10 mouse cellular contexts compared by ENCODE assay signal in the genomic region with DNA sequence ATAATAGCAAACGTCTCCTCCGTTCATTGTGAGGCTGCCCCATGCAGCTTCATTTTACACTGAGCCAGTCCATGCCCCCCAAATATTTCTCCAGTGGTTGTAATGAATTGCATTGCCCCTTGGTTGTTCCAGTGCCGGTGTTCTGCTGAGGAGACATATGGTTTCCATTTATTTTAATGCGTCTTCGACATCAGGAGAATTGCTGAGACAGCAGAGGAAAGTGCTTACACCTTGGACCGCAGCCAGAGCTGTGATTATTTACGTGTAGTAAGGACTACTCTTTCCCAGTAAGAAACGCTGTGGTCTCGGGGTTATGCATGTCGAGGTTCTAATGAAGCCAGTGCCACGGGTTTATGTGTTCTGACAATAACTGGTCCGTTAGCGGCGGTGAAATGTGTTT.
A peak's percentile ranks its signal among the peaks of the same experiment; 100 is the strongest.
DNase-seq lines count a peak whose midpoint lies in the region; ATAC-seq lines count a peak whose summit lies in the region.
"Had no signal": no experiment of that assay in that cellular context is flagged by ENCODE, and none has a peak within 500 bp of the region (broad histone marks: within the 10 kb centered on the region; RNA-seq: fewer than 3 reads in every experiment).

No protein-coding gene starts in this region.

- H3K4me1 ChIP-seq in hindbrain, embryonic 10.5 days (replicated peaks): peaks cover 52% of the 10 kb centered on the region
- H3K4me1 ChIP-seq in limb, embryonic 12.5 days (replicated peaks): peaks cover 54% of the 10 kb centered on the region
- H3K4me1 ChIP-seq: heart, embryonic 10.5 days; liver, embryonic 12.5 days had no signal

- no peaks in the 10 kb centered on the region for H3K27me3 ChIP-seq in hindbrain, embryonic 10.5 days (ENCODE audit: insufficient read depth, poor library complexity, severe bottlenecking)
- H3K27me3 ChIP-seq in limb, embryonic 12.5 days: no peaks in the 10 kb centered on the region
- H3K27me3 ChIP-seq: liver, embryonic 12.5 days had no signal

- H3K9me3 ChIP-seq in hindbrain, embryonic 10.5 days: no peaks in the 10 kb centered on the region
- no peaks in the 10 kb centered on the region for H3K9me3 ChIP-seq in limb, embryonic 12.5 days
- H3K9me3 ChIP-seq: heart, embryonic 10.5 days; liver, embryonic 12.5 days had no signal

- H3K36me3 ChIP-seq in hindbrain, embryonic 10.5 days: no peaks in the 10 kb centered on the region
- H3K36me3 ChIP-seq in limb, embryonic 12.5 days: no peaks in the 10 kb centered on the region
- H3K36me3 ChIP-seq: heart, embryonic 10.5 days; liver, embryonic 12.5 days had no signal

- H3K4me3 ChIP-seq in hindbrain, embryonic 10.5 days: no peak overlapping the region
- no peak overlapping the region for H3K4me3 ChIP-seq in limb, embryonic 12.5 days (replicated peaks)
- H3K4me3 ChIP-seq: heart, embryonic 10.5 days; liver, embryonic 12.5 days had no signal

- peak; percentile 66 to 69 for DNase-seq in cerebellum, postnatal 10 days
- DNase-seq in cerebellum, adult 9-11 months: no peak
- peak; percentile 20 for DNase-seq in MN1 (ENCODE audit: low spot score)
- peak; percentile 27 for DNase-seq in hindbrain, embryonic 10.5 days (ENCODE audit: low spot score)
- no peak for DNase-seq in thymus, postnatal 10 days (ENCODE audit: low spot score in 2 of 2)
- no peak for DNase-seq in lung, postnatal 4 days

- peak; percentile 89 for ATAC-seq in limb, embryonic 12.5 days (ENCODE audit: insufficient number of reproducible peaks, insufficient read depth, low FRiP score, low TSS enrichment, low read depth)
- no peak for ATAC-seq in erythroblast, adult 5-6 weeks (replicated peaks; ENCODE audit: low FRiP score, poor library complexity, severe bottlenecking)
- ATAC-seq: liver, embryonic 12.5 days had no signal

- H3K27ac ChIP-seq in hindbrain, embryonic 10.5 days: peak overlapping the region; percentile 66
- peak overlapping the region; percentile 65 for H3K27ac ChIP-seq in limb, embryonic 12.5 days
- H3K27ac ChIP-seq: heart, embryonic 10.5 days; liver, embryonic 12.5 days had no signal

- H3K4me2 ChIP-seq in limb, embryonic 12.5 days: peak overlapping the region; percentile 37
- H3K4me2 ChIP-seq: liver, embryonic 12.5 days had no signal

- WGBS in hindbrain, embryonic 10.5 days: 64% methylated on average over 14 of the region's 14 CpGs
- 11% methylated on average over 14 of the region's 14 CpGs for WGBS in limb, embryonic 12.5 days

- no peak overlapping the region for H3K9ac ChIP-seq in limb, embryonic 12.5 days (replicated peaks)
- H3K9ac ChIP-seq: liver, embryonic 12.5 days had no signal

Comparison
In these comparisons a context has a peak if more than half of its experiments do, and no peak if none do; other contexts are left out.
1. DNase-seq: peak in cerebellum, postnatal 10 days (2 of 2), MN1 (single experiment) and hindbrain, embryonic 10.5 days (single experiment); none in cerebellum, adult 9-11 months (single experiment), thymus, postnatal 10 days (0 of 2) and lung, postnatal 4 days (0 of 2).